In the genomic region with DNA sequence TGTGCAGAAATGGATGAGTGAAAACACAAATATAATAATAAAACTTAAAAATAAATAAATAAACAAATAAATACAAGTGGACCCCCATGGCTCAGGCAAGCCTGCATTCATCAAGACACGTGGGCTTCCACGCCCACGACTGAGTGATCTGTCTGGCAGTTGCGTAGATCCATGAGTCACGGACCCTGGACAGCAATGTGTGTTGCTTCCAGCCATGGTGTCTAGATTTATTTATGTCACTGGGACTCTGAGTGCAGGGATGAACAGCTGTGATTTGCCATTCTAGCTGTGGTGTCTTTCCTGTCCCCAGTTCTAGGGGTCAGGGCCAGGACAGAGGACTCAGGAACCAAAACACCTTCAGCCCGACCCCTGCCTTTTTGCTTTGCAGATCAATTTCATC, we compare ENCODE assay signal across 20 mouse cellular contexts. TPM values are rescaled to one million over a fixed set of nuclear protein-coding genes. Genes with fewer than 3 reads are reported as not detected.
DNase-seq lines count a peak whose midpoint lies in the region; ATAC-seq lines count a peak whose summit lies in the region.
"Had no signal": no experiment of that assay in that cellular context is flagged by ENCODE, and none has a peak within 500 bp of the region (broad histone marks: within the 10 kb centered on the region; RNA-seq: fewer than 3 reads in every experiment).

No protein-coding gene starts in this region.

- 41% methylated on average over 6 of the region's 6 CpGs for WGBS in kidney, embryonic 16.5 days

- DNase-seq in kidney, adult 18-20 months = no peak
- peak; percentile 29 to 31 for DNase-seq in right cerebral cortex, adult 2 months (ENCODE audit: low spot score in 2 of 2)
- DNase-seq in right cerebral cortex, postnatal 14 days = no peak
- DNase-seq in adrenal gland, postnatal 14 days = peak; percentile 79
- DNase-seq in skeletal muscle tissue, adult 2 months (ENCODE audit: low read depth, low spot score) = peak; percentile 65
- no peak for DNase-seq in adipocyte (ENCODE audit: low spot score)
- DNase-seq: cerebellum, adult 11 months; cerebellum, postnatal 36 days; gastrocnemius, postnatal 14 days; liver; lung, postnatal 36 days had no signal

- peaks cover 16% of the 10 kb centered on the region for H3K4me1 ChIP-seq in kidney, embryonic 16.5 days (ENCODE audit: insufficient read depth, low read length)
- H3K4me1 ChIP-seq: intestine, embryonic 15.5 days; midbrain, embryonic 15.5 days had no signal

- H3K4me2 ChIP-seq in kidney, embryonic 16.5 days (replicated peaks; ENCODE audit: low read depth, low read length) = no peak overlapping the region
- H3K4me2 ChIP-seq: embryonic facial prominence, embryonic 12.5 days; heart, embryonic 12.5 days; intestine, embryonic 15.5 days; midbrain, embryonic 15.5 days had no signal

- ATAC-seq in kidney, embryonic 16.5 days (ENCODE audit: low FRiP score, low TSS enrichment) = 0 out of 2 replicates have a peak, but pooled peaks have one; percentile 24
- ATAC-seq: midbrain, embryonic 15.5 days had no signal

- H3K9me3 ChIP-seq in kidney, embryonic 16.5 days (ENCODE audit: low read length) = no peaks in the 10 kb centered on the region
- H3K9me3 ChIP-seq: embryonic facial prominence, embryonic 12.5 days; forebrain, embryonic 10.5 days; intestine, embryonic 15.5 days; midbrain, embryonic 15.5 days had no signal

- no peak overlapping the region for H3K27ac ChIP-seq in kidney, embryonic 16.5 days (ENCODE audit: low read length)
- H3K27ac ChIP-seq: embryonic facial prominence, embryonic 12.5 days; forebrain, embryonic 10.5 days; intestine, embryonic 15.5 days; layer of hippocampus, adult 2 months; midbrain, embryonic 15.5 days had no signal

- H3K9ac ChIP-seq in kidney, embryonic 16.5 days (replicated peaks; ENCODE audit: low read length) = no peak overlapping the region
- H3K9ac ChIP-seq: embryonic facial prominence, embryonic 12.5 days; heart, embryonic 12.5 days; intestine, embryonic 15.5 days; midbrain, embryonic 15.5 days had no signal

- H3K4me3 ChIP-seq in kidney, embryonic 16.5 days (ENCODE audit: low read length) = no peak overlapping the region
- H3K4me3 ChIP-seq: embryonic facial prominence, embryonic 12.5 days; forebrain, embryonic 10.5 days; heart, embryonic 12.5 days; intestine, embryonic 15.5 days; layer of hippocampus, adult 2 months; midbrain, embryonic 15.5 days had no signal

- no peaks in the 10 kb centered on the region for H3K27me3 ChIP-seq in kidney, embryonic 16.5 days (ENCODE audit: insufficient read depth, low read length)
- H3K27me3 ChIP-seq: CH12.LX; embryonic facial prominence, embryonic 12.5 days; heart, embryonic 12.5 days; intestine, embryonic 15.5 days had no signal

- no peaks in the 10 kb centered on the region for H3K36me3 ChIP-seq in kidney, embryonic 16.5 days (ENCODE audit: insufficient read depth, low read length)
- H3K36me3 ChIP-seq: embryonic facial prominence, embryonic 12.5 days; forebrain, embryonic 10.5 days; heart, embryonic 12.5 days; intestine, embryonic 15.5 days; midbrain, embryonic 15.5 days had no signal

RNA-seq across cellular contexts. Expression of a gene that starts 18.9 kb away (rescaled TPM):
- polyA plus RNA-seq in kidney, embryonic 16.5 days (2015; fragmentation: Nextera tagmentation; extraction: Ambion mirVana) = 78.9 and 83.5 TPM in 2 replicates
- 19.8 and 26.9 TPM in 2 replicates for total RNA-seq in adrenal gland, postnatal 14 days (2021)
- total RNA-seq: CH12.LX had no signal

RNA-seq across cellular contexts. Expression of a gene that starts 48.3 kb away (rescaled TPM):
- 0.42 and 0.73 TPM in 2 replicates for polyA plus RNA-seq in kidney, embryonic 16.5 days (2015; fragmentation: Nextera tagmentation; extraction: Ambion mirVana)
- total RNA-seq in adrenal gland, postnatal 14 days (2021) = 11.2 and 14.4 TPM in 2 replicates
- total RNA-seq: CH12.LX had no signal

RNA-seq across cellular contexts. Expression of a gene that starts 58.0 kb away (rescaled TPM):
- polyA plus RNA-seq in kidney, embryonic 16.5 days (2015; fragmentation: Nextera tagmentation; extraction: Ambion mirVana) = 0.21 and 0.22 TPM in 2 replicates
- 0.30 TPM in 1 of 2 replicates, not detected in the other for total RNA-seq in adrenal gland, postnatal 14 days (2021)
- total RNA-seq: CH12.LX; gastrocnemius, postnatal 14 days had no signal
- polyA plus RNA-seq: heart, embryonic 12.5 days; intestine, embryonic 15.5 days; neural tube, embryonic 11.5 days had no signal

Comparison
In these comparisons a context has a peak if more than half of its experiments do, and no peak if none do; other contexts are left out.
1. DNase-seq: peak in right cerebral cortex, adult 2 months (2 of 2), adrenal gland, postnatal 14 days (single experiment) and skeletal muscle tissue, adult 2 months (single experiment); none in kidney, adult 18-20 months (single experiment), right cerebral cortex, postnatal 14 days (single experiment) and adipocyte (single experiment).